In genomic region chr11:101085617-101086322, GRCm38 (mm10) we compare ENCODE assay signal across 8 mouse cellular contexts. TPM values are rescaled to one million over a fixed set of nuclear protein-coding genes. Genes with fewer than 3 reads are reported as not detected.
DNase-seq lines count a peak whose midpoint lies in the region; ATAC-seq and TF ChIP-seq lines count a peak whose summit lies in the region.

No protein-coding gene starts in this region.

- 89% methylated on average over 18 of the region's 18 CpGs for WGBS in heart, embryonic 15.5 days
- 94% methylated on average over 18 of the region's 18 CpGs for WGBS in forebrain, embryonic 15.5 days
- 84% methylated on average over 18 of the region's 18 CpGs for WGBS in intestine, postnatal 0 days
- 94% methylated on average over 18 of the region's 18 CpGs for WGBS in midbrain, embryonic 16.5 days

- H3K27ac ChIP-seq in heart, embryonic 15.5 days: peak overlapping the region; percentile 88; the same call in 1 of the 2 replicates
- 0 out of 2 replicates have a peak overlapping the region, but pooled peaks have one; percentile 86 for H3K27ac ChIP-seq in forebrain, embryonic 15.5 days (replicated peaks)
- H3K27ac ChIP-seq in intestine, postnatal 0 days (ENCODE audit: low read depth, low read length): no peak overlapping the region
- H3K27ac ChIP-seq in midbrain, embryonic 16.5 days (ENCODE audit: low read length): no peak overlapping the region; the same call in 1 of the 2 replicates

- H3K4me2 ChIP-seq in heart, embryonic 15.5 days: peak overlapping the region; percentile 87; the same call in 1 of the 2 replicates
- no peak overlapping the region for H3K4me2 ChIP-seq in forebrain, embryonic 15.5 days (replicated peaks)
- peak overlapping the region; percentile 82; the same call in 1 of the 2 replicates for H3K4me2 ChIP-seq in intestine, postnatal 0 days (replicated peaks; ENCODE audit: low read depth)
- H3K4me2 ChIP-seq in midbrain, embryonic 16.5 days (ENCODE audit: low read length): no peak overlapping the region

- H3K9me3 ChIP-seq in heart, embryonic 15.5 days (replicated peaks): no peaks in the 10 kb centered on the region
- no peaks in the 10 kb centered on the region for H3K9me3 ChIP-seq in forebrain, embryonic 15.5 days
- H3K9me3 ChIP-seq in intestine, postnatal 0 days (ENCODE audit: control insufficient read depth): no peaks in the 10 kb centered on the region
- no peaks in the 10 kb centered on the region for H3K9me3 ChIP-seq in midbrain, embryonic 16.5 days (replicated peaks; ENCODE audit: control insufficient read depth, low read length, poor library complexity, severe bottlenecking)

- no peak overlapping the region for H3K4me3 ChIP-seq in heart, embryonic 15.5 days
- H3K4me3 ChIP-seq in forebrain, embryonic 15.5 days: no peak overlapping the region
- H3K4me3 ChIP-seq in intestine, postnatal 0 days (ENCODE audit: low read depth, low read length): no peak overlapping the region
- H3K4me3 ChIP-seq in midbrain, embryonic 16.5 days (ENCODE audit: low read depth, low read length): no peak overlapping the region

- DNase-seq in heart, postnatal 14 days: no peak
- no peak for DNase-seq in left cerebral cortex, adult 9 months (ENCODE audit: low spot score in 2 of 2)
- DNase-seq in adrenal gland, adult 18-20 months (ENCODE audit: low spot score in 2 of 2): no peak
- no peak for DNase-seq in lung, postnatal 14 days

- intact Hi-C loops in heart, postnatal 14 days (cut with DNase I): no loop called here

- H3K9ac ChIP-seq in heart, embryonic 15.5 days: peak overlapping the region; percentile 36; the same call in 1 of the 2 replicates
- no peak overlapping the region for H3K9ac ChIP-seq in forebrain, embryonic 15.5 days (replicated peaks)
- no peak overlapping the region for H3K9ac ChIP-seq in intestine, postnatal 0 days (ENCODE audit: low read depth, low read length)
- H3K9ac ChIP-seq in midbrain, embryonic 16.5 days (ENCODE audit: low read depth, low read length): peak overlapping the region; percentile 47; the same call in 1 of the 2 replicates

- no peak for TF ChIP-seq CTCF in intestine, postnatal 0 days (IDR thresholded peaks at IDR 0.05; ENCODE audit: low read depth)

- ATAC-seq in heart, embryonic 15.5 days (replicated peaks; ENCODE audit: insufficient number of reproducible peaks, insufficient read depth, low FRiP score, low read depth): no peak
- no peak for ATAC-seq in forebrain, embryonic 15.5 days (replicated peaks)
- ATAC-seq in intestine, postnatal 0 days: no peak
- no peak for ATAC-seq in midbrain, embryonic 16.5 days

- H3K27me3 ChIP-seq in heart, embryonic 15.5 days: peaks cover 4% of the 10 kb centered on the region
- peaks cover 6% of the 10 kb centered on the region for H3K27me3 ChIP-seq in forebrain, embryonic 15.5 days
- no peaks in the 10 kb centered on the region for H3K27me3 ChIP-seq in intestine, postnatal 0 days (replicated peaks; ENCODE audit: control insufficient read depth, insufficient read depth, low read length)
- peaks cover 3% of the 10 kb centered on the region for H3K27me3 ChIP-seq in midbrain, embryonic 16.5 days (ENCODE audit: control insufficient read depth, insufficient read depth, low read depth, low read length)

- H3K4me1 ChIP-seq in heart, embryonic 15.5 days (replicated peaks): peaks cover 45% of the 10 kb centered on the region
- peaks cover 47% of the 10 kb centered on the region for H3K4me1 ChIP-seq in forebrain, embryonic 15.5 days
- peaks cover 18% of the 10 kb centered on the region for H3K4me1 ChIP-seq in intestine, postnatal 0 days (replicated peaks; ENCODE audit: control insufficient read depth, insufficient read depth, low read length)
- peaks cover 32% of the 10 kb centered on the region for H3K4me1 ChIP-seq in midbrain, embryonic 16.5 days (ENCODE audit: control insufficient read depth, insufficient read depth, low read length)

- peaks cover 22% of the 10 kb centered on the region for H3K36me3 ChIP-seq in heart, embryonic 15.5 days
- H3K36me3 ChIP-seq in forebrain, embryonic 15.5 days: peaks cover 23% of the 10 kb centered on the region
- H3K36me3 ChIP-seq in intestine, postnatal 0 days (ENCODE audit: control insufficient read depth, insufficient read depth): peaks cover 28% of the 10 kb centered on the region
- peaks cover 18% of the 10 kb centered on the region for H3K36me3 ChIP-seq in midbrain, embryonic 16.5 days (ENCODE audit: control insufficient read depth, insufficient read depth, low read length)

RNA-seq across cellular contexts. Expression of gene Mlx, which starts 1.3 kb away (rescaled TPM):
- 34.5 and 38.8 TPM in 2 replicates for polyA plus RNA-seq in heart, embryonic 15.5 days (2015; fragmentation: Nextera tagmentation; extraction: Ambion mirVana)
- 10 to 100 TPM; 17.4 to 17.6 TPM for total RNA-seq in heart, postnatal 14 days (2021)
- polyA plus RNA-seq in forebrain, embryonic 15.5 days (2015; fragmentation: Nextera tagmentation; extraction: Ambion mirVana): 92.9 and 96.5 TPM in 2 replicates
- 93.3 and 96.4 TPM in 2 replicates for polyA plus RNA-seq in intestine, postnatal 0 days (2015; fragmentation: Nextera tagmentation; extraction: Ambion mirVana)
- polyA plus RNA-seq in midbrain, embryonic 16.5 days (2015; fragmentation: Nextera tagmentation; extraction: Ambion mirVana): 93.8 and 96.5 TPM in 2 replicates
- 10 to 100 TPM; 46.5 to 61.8 TPM for total RNA-seq in adrenal gland, adult 18-20 months (2021)

RNA-seq across cellular contexts. Expression of gene Coasy, which starts 3.4 kb away (rescaled TPM):
- 26.6 and 29.0 TPM in 2 replicates for polyA plus RNA-seq in heart, embryonic 15.5 days (2015; fragmentation: Nextera tagmentation; extraction: Ambion mirVana)
- total RNA-seq in heart, postnatal 14 days (2021): 10 to 100 TPM; 16.8 to 21.4 TPM
- polyA plus RNA-seq in forebrain, embryonic 15.5 days (2015; fragmentation: Nextera tagmentation; extraction: Ambion mirVana): 47.8 and 52.7 TPM in 2 replicates
- 28.0 TPM in 2 replicates for polyA plus RNA-seq in intestine, postnatal 0 days (2015; fragmentation: Nextera tagmentation; extraction: Ambion mirVana)
- polyA plus RNA-seq in midbrain, embryonic 16.5 days (2015; fragmentation: Nextera tagmentation; extraction: Ambion mirVana): 42.0 and 43.5 TPM in 2 replicates
- 10 to 100 TPM; 84.4 to 94.1 TPM for total RNA-seq in adrenal gland, adult 18-20 months (2021)

RNA-seq across cellular contexts. Expression of gene Hsd17b1, which starts 7.6 kb away (rescaled TPM):
- polyA plus RNA-seq in heart, embryonic 15.5 days (2015; fragmentation: Nextera tagmentation; extraction: Ambion mirVana): not detected in 2 replicates
- total RNA-seq in heart, postnatal 14 days (2021): under 1 TPM; 0.32 to 0.41 TPM
- 0.17 and 0.27 TPM in 2 replicates for polyA plus RNA-seq in forebrain, embryonic 15.5 days (2015; fragmentation: Nextera tagmentation; extraction: Ambion mirVana)
- polyA plus RNA-seq in intestine, postnatal 0 days (2015; fragmentation: Nextera tagmentation; extraction: Ambion mirVana): 0.08 TPM in 1 of 2 replicates, not detected in the other
- polyA plus RNA-seq in midbrain, embryonic 16.5 days (2015; fragmentation: Nextera tagmentation; extraction: Ambion mirVana): 0.21 and 0.49 TPM in 2 replicates
- 1 to 10 TPM; 1.2 to 2.0 TPM for total RNA-seq in adrenal gland, adult 18-20 months (2021)

RNA-seq across cellular contexts. Expression of gene Psmc3ip, which starts 9.5 kb away (rescaled TPM):
- 16.6 and 20.0 TPM in 2 replicates for polyA plus RNA-seq in heart, embryonic 15.5 days (2015; fragmentation: Nextera tagmentation; extraction: Ambion mirVana)
- total RNA-seq in heart, postnatal 14 days (2021): 1 to 10 TPM; 2.0 to 2.2 TPM
- polyA plus RNA-seq in forebrain, embryonic 15.5 days (2015; fragmentation: Nextera tagmentation; extraction: Ambion mirVana): 40.5 and 45.0 TPM in 2 replicates
- 9.1 and 10.5 TPM in 2 replicates for polyA plus RNA-seq in intestine, postnatal 0 days (2015; fragmentation: Nextera tagmentation; extraction: Ambion mirVana)
- 15.2 and 17.6 TPM in 2 replicates for polyA plus RNA-seq in midbrain, embryonic 16.5 days (2015; fragmentation: Nextera tagmentation; extraction: Ambion mirVana)
- total RNA-seq in adrenal gland, adult 18-20 months (2021): 1 to 10 TPM; 2.8 to 3.8 TPM

RNA-seq across cellular contexts. Expression of gene Naglu, which starts 16.0 kb away (rescaled TPM):
- polyA plus RNA-seq in heart, embryonic 15.5 days (2015; fragmentation: Nextera tagmentation; extraction: Ambion mirVana): 11.6 and 16.3 TPM in 2 replicates
- total RNA-seq in heart, postnatal 14 days (2021): 10 to 100 TPM in 1 of 2 experiments, 1 to 10 TPM in 1; 7.2 to 10.1 TPM
- polyA plus RNA-seq in forebrain, embryonic 15.5 days (2015; fragmentation: Nextera tagmentation; extraction: Ambion mirVana): 7.9 and 8.1 TPM in 2 replicates
- polyA plus RNA-seq in intestine, postnatal 0 days (2015; fragmentation: Nextera tagmentation; extraction: Ambion mirVana): 25.6 and 25.8 TPM in 2 replicates
- 13.2 and 14.2 TPM in 2 replicates for polyA plus RNA-seq in midbrain, embryonic 16.5 days (2015; fragmentation: Nextera tagmentation; extraction: Ambion mirVana)
- 10 to 100 TPM; 25.8 to 39.0 TPM for total RNA-seq in adrenal gland, adult 18-20 months (2021)

Comparison
In these comparisons a context has a peak if more than half of its experiments do, and no peak if none do; other contexts are left out.
1. H3K27ac ChIP-seq: peak in heart, embryonic 15.5 days (single experiment) and forebrain, embryonic 15.5 days (single experiment); none in intestine, postnatal 0 days (single experiment) and midbrain, embryonic 16.5 days (single experiment).
2. H3K4me2 ChIP-seq: peak in heart, embryonic 15.5 days (single experiment) and intestine, postnatal 0 days (single experiment); none in forebrain, embryonic 15.5 days (single experiment) and midbrain, embryonic 16.5 days (single experiment).
3. H3K9ac ChIP-seq: peak in heart, embryonic 15.5 days (single experiment) and midbrain, embryonic 16.5 days (single experiment); none in forebrain, embryonic 15.5 days (single experiment) and intestine, postnatal 0 days (single experiment).